Mouse (Mus musculus) ES-E14 (cell line): Measurements from ENCODE around the gene Apoc4. TPM values are rescaled to one million over a fixed set of nuclear protein-coding genes. Genes with fewer than 3 reads are reported as not detected.

Source experiments
- DNase-seq: peaks from one replicate; pipeline ENCODE4 v3.0.0-alpha.2; 2013; ENCODE audit warnings: low read depth, low spot score
- H3K27ac ChIP-seq: 2 replicates; pipeline ENCODE4 v1.5.1; 2012; ENCODE audit warnings: low read depth, mild to moderate bottlenecking, low read length, moderate library complexity, mixed read lengths; ENCODE audit not compliant: poor library complexity, insufficient read depth, severe bottlenecking
- H3K36me3 ChIP-seq: 2 replicates; pipeline ENCODE4 v1.6.1; 2012; ENCODE audit warnings: mild to moderate bottlenecking, low read length, moderate library complexity, mixed read lengths; ENCODE audit not compliant: control insufficient read depth, poor library complexity, insufficient read depth, severe bottlenecking
- H3K4me1 ChIP-seq, 2 experiments: fragments of 150-350 bp in 1 of 2; sonication (generic) in 1 of 2; 2 replicates each; pipeline ENCODE4 v1.6.1; 2012; ENCODE audit warnings: low read length in 2 of 2, mild to moderate bottlenecking in 1 of 2, mixed read lengths in 1 of 2; ENCODE audit not compliant: control insufficient read depth in 2 of 2, insufficient read depth in 2 of 2, poor library complexity in 1 of 2
- H3K4me3 ChIP-seq, 2 experiments: fragments of 150-350 bp in 1 of 2; sonication (generic) in 1 of 2; 2 replicates each; pipeline ENCODE4 v1.5.1; 2012; ENCODE audit warnings: low read length in 2 of 2, low read depth in 1 of 2, mild to moderate bottlenecking in 1 of 2, mixed read lengths in 1 of 2; ENCODE audit not compliant: insufficient read depth in 1 of 2, poor library complexity in 1 of 2, severe bottlenecking in 1 of 2
- H3K9ac ChIP-seq: 2 replicates; pipeline ENCODE4 v1.6.1; 2012; ENCODE audit warnings: low read depth, mild to moderate bottlenecking, low read length, mixed read lengths; ENCODE audit not compliant: poor library complexity, insufficient read depth, severe bottlenecking
- H3K9me3 ChIP-seq: fragments of 150-350 bp; sonication (generic); 2 replicates; pipeline ENCODE4 v1.6.1; 2012; ENCODE audit warnings: low read depth, mild to moderate bottlenecking, low read length; ENCODE audit not compliant: control insufficient read depth, insufficient read depth
- CHD2 ChIP-seq: IDR thresholded peaks from 2 replicates; pipeline ENCODE4 v1.6.1; 2014; ENCODE audit warnings: mild to moderate bottlenecking, low read depth, low read length, inconsistent platforms
- HCFC1 ChIP-seq: IDR thresholded peaks from 2 replicates; pipeline ENCODE4 v1.6.1; 2012; ENCODE audit warnings: low read length, inconsistent platforms, borderline replicate concordance; ENCODE audit not compliant: insufficient read depth
- MAFK ChIP-seq: IDR thresholded peaks from 2 replicates; pipeline ENCODE4 v1.6.1; 2014; ENCODE audit warnings: mild to moderate bottlenecking, low read depth, low read length, inconsistent platforms; ENCODE audit not compliant: insufficient read depth
- ZC3H11A ChIP-seq: IDR thresholded peaks from 2 replicates; pipeline ENCODE4 v1.6.1; 2012; ENCODE audit warnings: low read depth, mild to moderate bottlenecking, inconsistent platforms, low read length, borderline replicate concordance
- ZNF384 ChIP-seq: IDR thresholded peaks from 2 replicates; pipeline ENCODE4 v1.6.1; 2012; ENCODE audit warnings: low read depth, low read length, inconsistent platforms
- in situ Hi-C, 2 experiments: fragments of 600-800 bp; cut with MboI; formaldehyde crosslinking; loops; one replicate each; pipeline ENCODE4 v1.15.1; 2025; ENCODE audit warnings: low sequenced_read_pairs in 2 of 2, inconsistent platforms in 1 of 2; ENCODE audit not compliant: unreplicated experiment in 2 of 2
- total RNA-seq: library from RNA; depleted of rRNA; stranded (reverse); fragments of 300-350 nt; gene quantifications from 2 replicates; pipeline ENCODE4 v1.2.3, GENCODE M21; 2012

The Apoc4 gene
- total RNA-seq, 1 experiment, result 0.27 TPM

GRCm38 (mm10) chr7:19632720-19633119, 48.6 kb downstream of the Apoc4 start:
- Histone ChIP-seq H3K9me3 (no peaks in the 10 kb centered on the region), H3K9ac (no peak overlapping the region), H3K36me3 (peaks cover 46% of the 10 kb centered on the region), H3K27ac (no peak overlapping the region), H3K4me3 (no peak overlapping the region), H3K4me1 (no peaks in the 10 kb centered on the region; a peak in 1 of 4 replicates)
- TF ChIP-seq HCFC1 (no peak), ZC3H11A (no peak), CHD2 (no peak), MAFK (no peak), ZNF384 (no peak)
- in situ Hi-C loops, result no loop called here
- DNase-seq, result no peak

- Histone ChIP-seq H3K4me3 (no peak overlapping the region), H3K36me3 (peaks cover 41% of the 10 kb centered on the region)
- in situ Hi-C loops, result no loop called here
These were observed 49.0 kb downstream of the Apoc4 start for GRCm38 (mm10) chr7:19632275-19632674.

GRCm38 (mm10) chr7:19629361-19629734, 51.9 kb downstream of the Apoc4 start, which contains the start of gene Relb:
Gene Relb (minus strand): TSS chr7:19629438.
- DNase-seq, result peak; percentile 88
- in situ Hi-C loops, result no loop called here
- peaks cover 13% of the 10 kb centered on the region for H3K36me3 ChIP-seq
- peaks cover 1 to 2% of the 10 kb centered on the region in 2 experiments; a peak in 2 of 4 replicates for H3K4me1 ChIP-seq
- no peaks in the 10 kb centered on the region for H3K9me3 ChIP-seq
- TF ChIP-seq ZC3H11A (no peak), HCFC1 (no peak), MAFK (no peak), ZNF384 (no peak), CHD2 (no peak)
- H3K27ac ChIP-seq, result peak within 1 kb of the TSS; percentile 85
- H3K9ac ChIP-seq, result peak within 1 kb of the TSS; percentile 89
- peak within 1 kb of the TSS; percentile 94 to 96 for H3K4me3 ChIP-seq

More at GRCm38 (mm10) chr7:19632275-19632674, 49.0 kb downstream of the Apoc4 start:
- H3K27ac ChIP-seq, result no peak overlapping the region
- no peak for DNase-seq
- H3K9me3 ChIP-seq, result no peaks in the 10 kb centered on the region
- no peak for TF ChIP-seq MAFK
- no peak for TF ChIP-seq CHD2
- TF ChIP-seq ZNF384, result no peak
- no peak for TF ChIP-seq ZC3H11A
- no peak for TF ChIP-seq HCFC1
- no peaks in the 10 kb centered on the region; a peak in 1 of 4 replicates for H3K4me1 ChIP-seq
- H3K9ac ChIP-seq, result no peak overlapping the region

GRCm38 (mm10) chr7:19628536-19629360, 52.5 kb downstream of the Apoc4 start:
- Histone ChIP-seq H3K9me3 (no peaks in the 10 kb centered on the region), H3K36me3 (peaks cover 8% of the 10 kb centered on the region), H3K9ac (peak overlapping the region; percentile 89), H3K4me3 (peak overlapping the region; percentile 94 to 96), H3K27ac (peak overlapping the region; percentile 85), H3K4me1 (peaks cover 2 to 5% of the 10 kb centered on the region in 2 experiments; a peak in 2 of 4 replicates)
- in situ Hi-C loops, result no loop called here
- DNase-seq, result peak; percentile 100
- no peak for TF ChIP-seq MAFK
- no peak for TF ChIP-seq ZNF384
- TF ChIP-seq ZC3H11A, result no peak
- no peak for TF ChIP-seq HCFC1
- TF ChIP-seq CHD2, result no peak
